Mouse (Mus musculus): ENCODE measurements around the gene Cdk17.

The Cdk17 gene

DNA sequence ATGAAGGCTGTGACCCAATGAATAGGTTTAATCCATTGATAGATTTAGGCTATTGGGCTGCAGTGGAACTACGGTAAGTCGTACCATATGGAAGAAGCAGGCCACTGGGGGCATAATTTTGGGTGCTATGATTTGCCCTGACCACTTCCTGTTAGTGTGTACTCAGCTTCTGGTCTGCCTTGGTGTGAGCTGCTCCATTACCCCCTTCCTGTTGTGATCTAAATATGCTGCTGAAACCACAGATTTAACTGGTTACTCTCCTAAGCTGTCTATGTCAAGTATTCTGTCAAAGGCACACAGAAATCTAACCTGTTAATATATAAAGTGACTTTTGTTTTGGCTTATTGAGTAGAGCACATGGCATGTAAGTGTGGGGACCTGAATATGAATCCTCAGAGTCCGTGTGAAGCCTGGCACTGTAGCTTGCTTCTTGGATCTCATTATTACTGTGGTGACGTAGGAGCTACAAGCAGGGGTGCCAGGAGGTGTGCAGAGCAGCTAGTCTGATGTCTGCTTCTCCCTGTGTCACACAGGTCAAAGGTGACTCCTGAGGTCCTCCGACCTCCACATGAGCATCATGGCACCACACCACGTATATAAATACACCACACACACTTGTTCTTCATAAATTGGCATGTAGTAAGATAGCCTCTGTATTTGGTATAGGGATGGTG is 10.6 kb downstream of the Cdk17 start:
- DNase-seq: no peak

DNA sequence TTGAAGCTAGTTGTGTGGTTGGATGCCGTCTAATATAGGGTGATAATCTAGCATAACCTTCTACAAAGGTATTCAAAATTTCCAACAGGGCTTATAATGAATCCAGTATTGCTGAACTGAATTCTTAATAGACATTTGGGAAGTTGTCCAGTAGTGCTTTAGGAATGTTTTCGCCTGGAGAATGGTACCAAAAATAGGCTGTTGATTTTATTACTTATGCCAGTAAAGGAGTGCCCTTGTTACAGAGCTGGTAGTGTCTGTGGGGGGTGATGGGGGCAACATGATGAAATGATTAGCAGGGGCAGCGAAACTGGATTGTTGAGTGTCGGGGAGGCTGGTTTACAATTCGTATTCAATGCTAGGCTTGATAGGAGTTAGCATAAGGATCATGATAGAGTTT is 16.8 kb downstream of the Cdk17 start:
- DNase-seq: no peak

GRCm38 (mm10) chr10:93177874-93178273 is 17.2 kb downstream of the Cdk17 start:
- no peak for DNase-seq

DNA sequence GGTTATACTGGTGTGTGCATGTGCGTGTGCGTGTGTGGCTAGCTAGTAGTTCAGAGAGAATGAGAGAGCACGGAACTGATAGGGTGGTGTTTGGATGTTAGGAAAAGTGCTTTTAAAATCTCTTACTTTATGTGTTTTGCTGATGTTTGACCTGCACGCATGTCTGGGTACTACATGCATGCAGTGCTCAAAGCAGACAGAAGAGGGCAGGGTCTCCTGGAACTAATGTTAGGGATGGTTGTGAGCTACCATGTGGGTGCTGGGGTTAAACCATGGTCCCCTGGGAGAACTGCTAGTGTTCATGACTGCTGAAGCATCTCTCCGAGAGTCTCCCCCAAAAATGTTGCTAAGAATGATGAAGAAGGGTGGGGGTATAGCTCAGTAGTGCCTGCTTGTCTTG is 18.0 kb downstream of the Cdk17 start:
- DNase-seq: no peak

DNA sequence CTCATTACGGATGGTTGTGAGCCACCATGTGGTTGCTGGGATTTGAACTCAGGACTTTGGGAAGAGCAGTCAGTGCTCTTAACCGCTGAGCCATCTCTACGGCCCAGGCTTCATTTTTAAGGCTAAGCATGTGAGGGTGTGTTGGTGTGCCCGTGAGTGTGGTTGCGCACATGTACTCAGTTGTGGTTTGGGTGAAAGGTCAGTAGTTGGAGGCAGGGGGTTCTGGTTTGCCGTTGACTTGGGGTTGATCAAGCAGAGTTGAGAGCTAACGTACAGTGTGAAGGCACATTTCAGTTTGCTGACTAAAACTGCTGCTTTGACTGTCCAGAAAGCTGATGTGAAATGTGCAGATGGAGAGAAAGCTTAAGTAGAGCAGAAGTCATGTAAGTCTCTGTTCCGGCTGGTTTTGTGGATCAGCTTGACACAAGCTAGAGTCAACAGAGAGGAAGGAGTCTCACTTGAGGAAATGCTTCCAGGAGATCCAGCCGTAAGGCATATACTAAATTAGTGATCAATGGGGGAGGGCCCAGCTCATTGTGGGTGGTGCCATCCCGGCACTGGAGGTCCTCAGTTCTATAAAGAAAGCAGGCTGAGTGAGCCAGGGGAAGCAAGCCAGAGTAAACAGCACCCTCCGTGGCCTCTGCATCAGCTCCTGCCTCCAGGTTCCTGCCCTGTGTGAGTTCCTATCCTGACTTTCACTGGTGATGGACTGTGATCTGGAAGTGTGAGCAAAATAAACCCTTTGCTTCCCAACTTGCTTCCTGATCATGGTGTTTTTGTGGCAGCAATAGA is 19.2 kb downstream of the Cdk17 start:
- no peak for DNase-seq

DNA sequence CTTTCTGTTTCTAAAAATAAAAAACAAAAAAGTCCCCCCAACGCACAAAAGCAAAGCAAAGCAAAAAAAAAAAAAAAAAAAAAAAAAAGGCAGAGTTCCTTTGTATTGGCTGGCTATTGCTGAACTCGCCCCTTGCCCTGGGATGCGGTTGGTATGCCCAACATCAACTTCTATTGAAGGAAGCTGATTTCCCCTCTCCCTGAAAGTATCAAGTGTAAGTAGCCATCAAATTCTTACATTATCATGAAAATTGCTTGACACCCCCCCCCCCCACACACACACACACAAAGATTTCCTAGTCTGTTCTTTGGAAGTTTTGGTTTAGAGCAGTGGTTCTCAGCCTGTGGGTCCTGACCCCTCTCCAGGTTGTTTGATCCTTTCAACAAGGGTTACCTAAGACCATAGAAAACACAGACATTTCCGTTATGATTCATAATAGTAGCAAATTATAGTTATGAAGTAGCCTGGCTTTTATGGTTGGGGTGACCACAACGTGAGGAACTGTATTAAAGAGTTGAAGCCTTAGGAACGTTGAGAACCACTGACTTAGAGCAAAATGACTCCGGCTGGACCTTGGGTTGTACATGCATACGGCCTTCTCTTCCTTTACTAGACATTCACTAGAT is 23.8 kb downstream of the Cdk17 start:
- DNase-seq: no peak

- DNase-seq: no peak
Observed at GRCm38 (mm10) chr10:93188440-93188999, 27.8 kb downstream of the Cdk17 start.

- no peak for DNase-seq
Observed at GRCm38 (mm10) chr10:93190475-93191262, 30.0 kb downstream of the Cdk17 start.

GRCm38 (mm10) chr10:93197092-93197491 is 36.4 kb downstream of the Cdk17 start:
- DNase-seq: no peak

DNA sequence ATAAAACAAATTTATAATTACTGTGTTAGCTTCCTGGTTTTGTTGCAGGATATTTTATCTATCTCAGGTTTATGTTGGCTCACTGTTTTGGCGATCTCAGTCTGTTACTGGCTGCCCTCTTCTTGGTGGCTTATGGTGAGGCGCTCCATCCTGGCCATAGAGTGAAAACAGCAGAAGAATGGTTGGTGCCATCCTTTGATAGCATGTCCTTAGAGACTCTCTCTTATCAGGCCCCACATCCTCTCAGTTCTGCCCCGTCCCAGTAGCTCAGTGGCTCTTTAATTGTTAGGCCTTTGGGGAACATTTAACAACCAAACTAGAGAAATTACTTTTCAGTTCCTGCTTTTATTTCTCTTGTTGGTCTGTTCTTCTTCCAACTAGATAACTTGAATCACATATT is 38.3 kb downstream of the Cdk17 start:
- no peak for DNase-seq

- DNase-seq: no peak
Observed at GRCm38 (mm10) chr10:93201846-93202458, 41.3 kb downstream of the Cdk17 start.

GRCm38 (mm10) chr10:93205287-93205956 is 44.7 kb downstream of the Cdk17 start:
- no peak for DNase-seq

DNA sequence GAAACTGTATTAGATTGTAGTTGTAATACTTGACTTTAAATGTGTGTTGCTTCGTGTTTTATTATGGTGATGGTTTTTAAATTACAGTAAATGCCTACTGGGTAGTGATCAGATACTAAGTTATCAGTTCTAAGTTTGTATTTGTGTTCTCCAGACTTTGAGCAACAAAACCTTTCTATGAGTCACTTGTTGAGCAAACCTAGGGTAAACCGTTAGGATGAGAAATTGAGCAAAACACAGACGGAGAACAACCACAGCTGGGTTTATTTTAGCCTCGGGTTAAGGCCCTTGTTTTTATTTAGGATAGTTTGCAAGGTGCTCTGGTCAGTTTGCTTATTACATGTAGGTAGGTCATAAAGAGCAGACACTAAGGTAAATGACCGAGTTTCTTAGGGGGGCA is 46.5 kb downstream of the Cdk17 start:
- no peak for DNase-seq

- no peak for DNase-seq
Observed at GRCm38 (mm10) chr10:93212699-93213098, 52.0 kb downstream of the Cdk17 start.

- DNase-seq: no peak
Observed at GRCm38 (mm10) chr10:93213339-93213738, 52.7 kb downstream of the Cdk17 start.

GRCm38 (mm10) chr10:93214251-93214650 is 53.6 kb downstream of the Cdk17 start:
- no peak for DNase-seq

DNA sequence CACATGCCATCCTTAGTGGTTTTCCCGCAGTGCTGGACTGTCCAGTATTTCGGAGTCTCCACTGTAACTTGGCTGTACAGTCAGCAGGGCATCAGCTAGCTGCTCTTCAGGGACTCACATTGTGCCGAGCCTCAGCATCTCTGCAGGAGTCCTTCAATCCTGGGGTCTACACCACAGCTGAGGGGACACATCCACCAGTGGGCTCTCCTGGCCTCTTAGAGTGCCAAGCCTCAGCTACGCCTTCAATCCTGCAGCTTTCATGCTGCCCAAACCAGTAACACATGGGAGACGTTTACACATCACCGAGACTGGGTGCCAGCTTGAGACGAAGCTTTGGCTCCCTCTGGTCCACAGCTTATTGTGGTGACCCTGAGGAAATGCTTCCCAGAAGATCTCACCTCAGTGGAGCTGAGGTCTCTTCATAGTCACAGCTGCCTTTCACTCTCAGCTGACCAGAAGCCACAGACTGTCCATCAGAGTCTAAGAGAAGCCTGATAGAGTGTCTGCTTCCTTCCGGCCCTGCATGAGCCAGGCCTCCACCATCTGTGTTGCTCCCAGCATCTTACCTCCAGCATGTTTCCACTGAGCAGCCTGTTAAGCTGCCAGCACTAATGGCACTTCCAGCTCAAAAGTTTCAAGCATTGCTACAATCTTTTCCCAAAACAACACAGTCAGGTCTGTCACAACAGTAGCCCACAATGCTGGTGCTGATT is 54.5 kb downstream of the Cdk17 start:
- no peak for DNase-seq

- no peak for DNase-seq
Observed at GRCm38 (mm10) chr10:93225751-93226150, 65.1 kb downstream of the Cdk17 start.

GRCm38 (mm10) chr10:93227921-93228320 is 67.2 kb downstream of the Cdk17 start:
- no peak for DNase-seq

DNA sequence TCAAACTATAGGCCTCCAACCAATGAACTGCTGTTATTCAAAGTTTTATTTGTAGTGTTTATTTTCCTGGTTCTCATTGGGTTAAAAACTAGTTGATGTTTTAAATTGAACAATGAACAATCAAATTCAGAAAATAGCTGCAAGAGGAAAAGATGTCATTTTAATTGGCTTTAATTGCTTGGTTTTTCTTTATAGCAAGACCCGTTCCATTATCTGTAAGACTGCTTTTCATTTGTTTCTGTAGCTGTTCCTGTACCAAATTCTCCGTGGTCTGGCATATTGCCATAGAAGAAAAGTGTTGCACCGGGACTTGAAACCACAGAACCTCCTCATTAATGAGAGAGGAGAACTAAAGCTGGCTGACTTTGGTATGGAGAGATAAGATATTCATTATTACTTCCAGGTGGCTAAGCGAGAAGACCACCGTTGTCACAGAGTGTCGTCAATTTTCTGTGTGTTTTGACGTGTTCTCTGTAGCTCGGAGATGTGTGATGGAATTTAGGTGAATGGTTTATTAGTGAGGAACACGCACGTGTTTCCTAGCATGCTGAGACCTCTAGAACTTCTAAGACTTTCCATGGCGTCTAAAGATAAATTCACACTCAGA is 67.8 kb downstream of the Cdk17 start:
- no peak for DNase-seq

GRCm38 (mm10) chr10:93231490-93231889 is 70.8 kb downstream of the Cdk17 start:
- DNase-seq: no peak

Data from cerebellum, adult 8-10 months (tissue).